Mouse (Mus musculus) retina, adult 2 months (tissue): ENCODE results near the gene Fstl4.

Experiments used
- DNase-seq: peaks from one replicate; pipeline ENCODE4 v3.0.0-alpha.2; 2012; ENCODE audit warnings: low read depth, low spot score

Fstl4 gene

GRCm38 (mm10) chr11:52764461-52764893 lies at the start of gene Fstl4:
Gene Fstl4 (plus strand): TSS chr11:52764634.
- DNase-seq: no peak

GRCm38 (mm10) chr11:52718570-52718969 lies 45.9 kb upstream of the Fstl4 start:
- DNase-seq: no peak

- DNase-seq: no peak
Observed at GRCm38 (mm10) chr11:52721087-52721486, 43.3 kb upstream of the Fstl4 start.

GRCm38 (mm10) chr11:52722706-52723105 lies 41.7 kb upstream of the Fstl4 start:
- DNase-seq: no peak

- no peak for DNase-seq
Observed at GRCm38 (mm10) chr11:52726001-52726400, 38.4 kb upstream of the Fstl4 start.

GRCm38 (mm10) chr11:52728479-52728878 lies 36.0 kb upstream of the Fstl4 start:
- DNase-seq: no peak

- DNase-seq: no peak
Observed at GRCm38 (mm10) chr11:52729890-52730289, 34.5 kb upstream of the Fstl4 start.

- DNase-seq: no peak
Observed at GRCm38 (mm10) chr11:52731979-52732378, 32.5 kb upstream of the Fstl4 start.

- no peak for DNase-seq
Observed at GRCm38 (mm10) chr11:52734493-52735195, 29.8 kb upstream of the Fstl4 start.

GRCm38 (mm10) chr11:52739187-52739586 lies 25.2 kb upstream of the Fstl4 start:
- DNase-seq: no peak

GRCm38 (mm10) chr11:52740466-52740865 lies 24.0 kb upstream of the Fstl4 start:
- no peak for DNase-seq

GRCm38 (mm10) chr11:52743956-52744355 lies 20.5 kb upstream of the Fstl4 start:
- DNase-seq: no peak

- no peak for DNase-seq
Observed at GRCm38 (mm10) chr11:52744593-52745450, 19.6 kb upstream of the Fstl4 start.

GRCm38 (mm10) chr11:52747206-52747605 lies 17.2 kb upstream of the Fstl4 start:
- DNase-seq: no peak

GRCm38 (mm10) chr11:52747766-52748456 lies 16.5 kb upstream of the Fstl4 start:
- DNase-seq: no peak

- DNase-seq: no peak
Observed at GRCm38 (mm10) chr11:52749988-52750387, 14.4 kb upstream of the Fstl4 start.

GRCm38 (mm10) chr11:52752524-52752923 lies 11.9 kb upstream of the Fstl4 start:
- DNase-seq: no peak

GRCm38 (mm10) chr11:52753261-52753660 lies 11.2 kb upstream of the Fstl4 start:
- DNase-seq: no peak

- DNase-seq: no peak
Observed at GRCm38 (mm10) chr11:52761800-52762199, 2.6 kb upstream of the Fstl4 start.

GRCm38 (mm10) chr11:52764894-52765677 lies 652 bp downstream of the Fstl4 start:
- DNase-seq: no peak

- DNase-seq: no peak
Observed at GRCm38 (mm10) chr11:52765678-52766254, 1.3 kb downstream of the Fstl4 start.
